Mouse (Mus musculus) lung, adult 2 months (tissue): ENCODE results near the gene AL607142.1.

ENCODE experiments used
- CTCF ChIP-seq: fragments of 200-500 bp; IDR thresholded peaks from 2 replicates; pipeline ENCODE4 v1.5.1; 2011; ENCODE audit warnings: mild to moderate bottlenecking, low read length, control low read depth; ENCODE audit not compliant: insufficient read depth
- POLR2A ChIP-seq: fragments of 200-500 bp; IDR thresholded peaks from 2 replicates; pipeline ENCODE4 v1.6.1; 2011; ENCODE audit warnings: low read depth, mild to moderate bottlenecking, control low read depth, low read length, borderline replicate concordance; ENCODE audit errors: extremely low read depth

DNA sequence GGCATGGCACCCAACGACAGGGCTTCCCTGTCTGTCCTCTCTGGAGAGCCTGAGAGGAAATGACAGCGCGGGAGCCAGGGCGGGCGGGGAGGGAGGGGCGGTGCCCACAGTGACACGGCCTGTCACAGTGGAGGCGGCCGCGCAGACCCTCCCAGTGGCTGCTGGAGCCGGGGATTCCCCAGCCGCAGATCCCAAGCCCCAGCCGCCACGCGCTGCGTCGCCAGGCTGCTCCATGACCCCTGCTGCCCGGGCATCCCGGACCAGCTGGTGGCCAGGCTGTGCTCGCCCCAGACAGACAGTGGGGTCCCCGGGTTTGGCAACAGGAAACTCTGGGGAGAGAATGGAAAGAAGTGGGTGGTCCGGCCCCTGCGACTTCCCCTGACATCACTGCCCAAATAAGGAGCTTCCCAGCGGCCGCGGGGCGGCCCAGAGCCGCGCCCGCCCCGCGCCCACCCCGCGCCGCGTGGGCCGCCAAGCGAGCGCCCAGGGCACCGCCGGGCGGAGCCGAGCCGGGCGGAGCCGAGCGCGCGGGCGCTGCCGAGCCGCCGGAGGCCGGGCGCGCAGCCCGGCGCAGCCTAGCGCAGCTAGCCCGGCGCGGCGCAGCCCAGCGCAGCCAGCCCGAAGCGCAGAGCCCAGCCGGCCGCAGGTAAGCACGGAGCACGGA lies 32.3 kb upstream of the AL607142.1 start:
- TF ChIP-seq POLR2A, result 0 out of 2 replicates have a peak, but pooled peaks have one; percentile 6
- no peak for TF ChIP-seq CTCF
